In the genomic region with DNA sequence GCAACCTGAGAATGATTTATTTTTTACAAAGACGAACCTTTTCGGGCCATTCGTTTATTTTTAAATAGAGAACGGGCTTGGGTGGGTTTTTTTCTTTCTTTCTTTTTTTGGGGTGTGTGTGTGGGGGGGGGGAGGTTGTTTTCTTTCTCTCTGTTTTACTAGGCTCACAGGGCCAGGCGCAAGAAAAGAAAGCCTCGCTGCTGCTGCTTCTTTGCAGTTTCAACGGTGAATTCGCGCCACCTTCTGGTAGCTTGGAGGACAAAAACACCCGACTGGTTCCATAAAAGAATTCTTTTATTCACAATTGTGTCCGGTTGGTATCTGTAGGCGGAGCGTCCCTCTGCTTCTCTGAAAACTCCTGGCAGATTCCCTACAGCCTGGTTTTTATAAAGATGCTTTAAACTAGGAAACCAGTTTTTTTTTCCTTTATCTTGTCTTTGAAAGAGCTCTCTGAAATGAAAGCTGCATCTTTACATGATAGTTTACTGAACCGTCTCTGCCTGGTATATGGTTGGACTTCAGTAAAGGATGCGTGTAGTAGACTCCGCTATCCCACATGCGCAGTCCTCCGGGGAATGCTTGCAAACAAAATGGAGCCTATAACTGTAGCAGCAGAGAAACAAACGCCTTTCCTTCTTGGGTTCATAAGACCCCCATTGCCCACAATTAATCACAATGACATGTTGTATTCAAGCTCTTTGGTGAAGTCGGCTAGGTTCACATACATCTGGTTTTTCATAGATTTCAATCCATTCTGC, we compare ENCODE assay signal across 8 mouse cellular contexts.
DNase-seq lines count a peak whose midpoint lies in the region; TF ChIP-seq lines count a peak whose summit lies in the region.

No protein-coding gene starts in this region.

- peak; percentile 88 for TF ChIP-seq RAD21 in CH12.LX (IDR thresholded peaks at IDR 0.05; ENCODE audit: low read depth, low read length)

- H3K4me3 ChIP-seq in CH12.LX (replicated peaks in 1 of 3; ENCODE audit: low read depth in 2 of 3, low read length in 2 of 3, poor library complexity in 1 of 3): no peak overlapping the region

- H3K9me3 ChIP-seq in CH12.LX (replicated peaks; ENCODE audit: low read length): no peaks in the 10 kb centered on the region

- H3K27ac ChIP-seq in CH12.LX (ENCODE audit: insufficient read depth, low read depth): no peak overlapping the region

- TF ChIP-seq EP300 in CH12.LX (IDR thresholded peaks at IDR 0.05; ENCODE audit: low read length): no peak

- H3K79me2 ChIP-seq in CH12.LX (replicated peaks; ENCODE audit: control insufficient read depth, extremely low read depth, insufficient read depth, poor library complexity, severe bottlenecking): no peaks in the 10 kb centered on the region

- no peaks in the 10 kb centered on the region for H3K4me1 ChIP-seq in CH12.LX (ENCODE audit: control insufficient read depth in 1 of 2, insufficient read depth in 2 of 2)

- no peak for TF ChIP-seq POLR2A in CH12.LX (IDR thresholded peaks at IDR 0.05; ENCODE audit: low read depth, low read length)
- no peak for TF ChIP-seq POLR2A in brain, embryonic 14.5 days (IDR thresholded peaks at IDR 0.05; ENCODE audit: borderline replicate concordance, extremely low read depth, insufficient read depth, insufficient read length, poor library complexity, severe bottlenecking)

- no peaks in the 10 kb centered on the region for H3K27me3 ChIP-seq in CH12.LX (replicated peaks)

- H3K36me3 ChIP-seq in CH12.LX (replicated peaks in 1 of 2; ENCODE audit: control insufficient read depth in 1 of 2, insufficient read depth in 1 of 2, low read length in 1 of 2): no peaks in the 10 kb centered on the region

- H3K4me2 ChIP-seq in CH12.LX (ENCODE audit: insufficient read depth, low read depth, poor library complexity, severe bottlenecking): no peak overlapping the region

- intact Hi-C loops in heart, postnatal 25 days (cut with DNase I): loop anchor here (1.0 to 5.0 kb wide), 3 partner anchors 222 to 594 kb away; no protein-coding TSS in a partner anchor

- H3K9ac ChIP-seq in CH12.LX (ENCODE audit: insufficient read depth, low read depth): no peak overlapping the region

- 17% methylated on average over 20 of the region's 20 CpGs for WGBS in large intestine, adult 2 months

- dilution Hi-C loops in CH12.LX (cut with MboI; ENCODE audit: extremely low pct_ligation_motif_present, extremely low pct_unique_long_range_greater_than_20kb, low sequenced_read_pairs): no loop called here

- TF ChIP-seq CTCF in CH12.LX (conservative IDR thresholded peaks at IDR 0.05 in 1 of 2, IDR thresholded peaks at IDR 0.05 in 1 of 2; ENCODE audit: low read depth in 2 of 2, low read length in 2 of 2): peak in 1 of 2 experiments; percentile 86; a peak in 2 of 4 replicates
- TF ChIP-seq CTCF in brain, embryonic 14.5 days (IDR thresholded peaks at IDR 0.05; ENCODE audit: borderline replicate concordance, extremely low read depth, insufficient read depth, insufficient read length): peak; percentile 85

- in situ Hi-C loops in CH12.LX (cut with MboI; ENCODE audit: low pct_ligation_motif_present, low pct_unique_long_range_greater_than_20kb, low sequenced_read_pairs): no loop called here

- DNase-seq in CH12.LX (ENCODE audit: extremely low read depth): peak; percentile 76
- peak; percentile 96 for DNase-seq in brain, embryonic 14.5 days (ENCODE audit: low read depth)
- DNase-seq in fibroblast of lung, adult 2 months (ENCODE audit: low read depth): peak; percentile 37
- peak; percentile 5 for DNase-seq in heart, postnatal 25 days (ENCODE audit: low spot score)
- peak; percentile 24 for DNase-seq in large intestine, adult 2 months (ENCODE audit: low read depth, low spot score)
- DNase-seq in lung, adult 18-20 months: peak; percentile 56 to 65
- peak; percentile 68 for DNase-seq in ovary, postnatal 14 days (ENCODE audit: low spot score)
- DNase-seq in urinary bladder, postnatal 14 days (ENCODE audit: low spot score): peak; percentile 81

TF ChIP-seq in CH12.LX, 34 proteins besides CTCF, POLR2A, EP300 and RAD21:
- no peak; the same call in 1 of the 2 replicates for TF ChIP-seq IRF4 (IDR thresholded peaks at IDR 0.05; ENCODE audit: low read depth, low read length)
- TF ChIP-seq CHD1 (IDR thresholded peaks at IDR 0.05; ENCODE audit: low read depth, low read length): no peak
- no peak for TF ChIP-seq ETS1 (conservative IDR thresholded peaks at IDR 0.05; ENCODE audit: low read depth, low read length)
- no peak for TF ChIP-seq JUN (IDR thresholded peaks at IDR 0.05; ENCODE audit: insufficient read depth, low read depth, low read length)
- TF ChIP-seq ZNF384 (IDR thresholded peaks at IDR 0.05; ENCODE audit: low read depth, low read length): no peak
- peak; percentile 44 for TF ChIP-seq ZC3H11A (IDR thresholded peaks at IDR 0.05; ENCODE audit: low read depth, low read length)
- TF ChIP-seq PAX5 (IDR thresholded peaks at IDR 0.05; ENCODE audit: low read length): no peak
- TF ChIP-seq UBTF (IDR thresholded peaks at IDR 0.05; ENCODE audit: low read depth, low read length): no peak
- no peak for TF ChIP-seq MYC (IDR thresholded peaks at IDR 0.05; ENCODE audit: low read depth, low read length)
- TF ChIP-seq MAFK (IDR thresholded peaks at IDR 0.05; ENCODE audit: insufficient replicate concordance, low read length): no peak
- no peak for TF ChIP-seq MAZ (IDR thresholded peaks at IDR 0.05; ENCODE audit: low read depth, low read length)
- TF ChIP-seq SMC3 (IDR thresholded peaks at IDR 0.05; ENCODE audit: low read depth, low read length): peak; percentile 89
- no peak for TF ChIP-seq KAT2A (IDR thresholded peaks at IDR 0.05; ENCODE audit: insufficient replicate concordance, low read length)
- no peak for TF ChIP-seq SIN3A (IDR thresholded peaks at IDR 0.05; ENCODE audit: low read length)
- TF ChIP-seq NELFE (IDR thresholded peaks at IDR 0.05; ENCODE audit: low read depth, low read length): no peak
- TF ChIP-seq ZKSCAN1 (IDR thresholded peaks at IDR 0.05; ENCODE audit: borderline replicate concordance, low read depth, low read length): no peak
- TF ChIP-seq HCFC1 (IDR thresholded peaks at IDR 0.05; ENCODE audit: low read depth, low read length): peak; percentile 18; the same call in 1 of the 2 replicates
- no peak for TF ChIP-seq JUND (conservative IDR thresholded peaks at IDR 0.05; ENCODE audit: low read depth, low read length)
- no peak for TF ChIP-seq TBP (conservative IDR thresholded peaks at IDR 0.05; ENCODE audit: low read depth, low read length)
- no peak for TF ChIP-seq ZMIZ1 (IDR thresholded peaks at IDR 0.05; ENCODE audit: low read depth, low read length)
- no peak for TF ChIP-seq CHD2 (IDR thresholded peaks at IDR 0.05; ENCODE audit: low read length)
- TF ChIP-seq POLR2AphosphoS2 (IDR thresholded peaks at IDR 0.05; ENCODE audit: low read depth, low read length): no peak
- TF ChIP-seq BHLHE40 (IDR thresholded peaks at IDR 0.05; ENCODE audit: low read depth, low read length): no peak
- no peak for TF ChIP-seq RCOR1 (conservative IDR thresholded peaks at IDR 0.05; ENCODE audit: low read depth, low read length)

Comparison
In these comparisons a context has a peak if more than half of its experiments do, and no peak if none do; other contexts are left out.
1. DNase-seq: peak in every context shown above with its lines; median percentile 96 in brain, embryonic 14.5 days; 81 in urinary bladder, postnatal 14 days; 76 in CH12.LX; 68 in ovary, postnatal 14 days; 60 in lung, adult 18-20 months; 37 in fibroblast of lung, adult 2 months; 24 in large intestine, adult 2 months; 5 in heart, postnatal 25 days.